Mouse (Mus musculus) left cerebral cortex, postnatal 25 days (tissue): ENCODE measurements around the gene Tfip11. TPM values are rescaled to one million over a fixed set of nuclear protein-coding genes. Genes with fewer than 3 reads are reported as not detected.
"Not testable (repeated sequence)": the region's sequence is repeated elsewhere in the genome, so short reads cannot be mapped to it uniquely, and the experiment has no call there.

Experiments used
- DNase-seq, 2 experiments: peaks; one replicate each; pipeline ENCODE4 v3.0.0; 2022; ENCODE audit warnings: low spot score in 2 of 2, mixed read lengths in 1 of 2
- intact Hi-C: fragments of 180-260 bp; cut with DNase I; formaldehyde crosslinking; loops from one replicate; pipeline ENCODE4 v1.15.1; 2025
- total RNA-seq, 2 experiments: library from RNA; stranded (reverse); gene quantifications; 2 replicates each; pipeline ENCODE4 v1.2.3; 2021

The Tfip11 gene
- total RNA-seq, 2 experiments from 2014 or later: 39.9 to 40.0 TPM

GRCm38 (mm10) chr5:112316468-112316867 is 9.7 kb upstream of the Tfip11 start:
- intact Hi-C loops: no loop called here
- no peak for DNase-seq

GRCm38 (mm10) chr5:112317328-112317727 is 8.8 kb upstream of the Tfip11 start:
- intact Hi-C loops: no loop called here
- no peak for DNase-seq

GRCm38 (mm10) chr5:112319343-112319742 is 6.8 kb upstream of the Tfip11 start:
- DNase-seq, intact Hi-C loops: not testable (repeated sequence)

GRCm38 (mm10) chr5:112320379-112320778 is 5.8 kb upstream of the Tfip11 start:
- intact Hi-C loops: no loop called here
- peak in 1 of 2 experiments; percentile 67 for DNase-seq

- DNase-seq: peak; percentile 81 to 98
- intact Hi-C loops: loop anchor here (1.0 kb wide), 2 partner anchors 45 to 93 kb away; partner anchors contain the start of gene Tpst2
Measured at GRCm38 (mm10) chr5:112320936-112321335, 5.2 kb upstream of the Tfip11 start.

GRCm38 (mm10) chr5:112321376-112321775 is 4.8 kb upstream of the Tfip11 start:
- intact Hi-C loops: loop anchor here (1.0 kb wide), 2 partner anchors 45 to 93 kb away; partner anchors contain the start of gene Tpst2
- DNase-seq: no peak

GRCm38 (mm10) chr5:112323246-112323645 is 2.9 kb upstream of the Tfip11 start:
- no peak for DNase-seq
- intact Hi-C loops: no loop called here

GRCm38 (mm10) chr5:112324637-112325545 is 1.3 kb upstream of the Tfip11 start:
- intact Hi-C loops: no loop called here
- no peak for DNase-seq

GRCm38 (mm10) chr5:112326446-112327009 is 370 bp downstream of the Tfip11 start:
- intact Hi-C loops: loop anchor here (1.0 to 2.0 kb wide), 3 partner anchors 17 to 86 kb away; partner anchors contain the start of genes Hps4, Srrd and Tpst2

GRCm38 (mm10) chr5:112327854-112328253 is 1.7 kb downstream of the Tfip11 start:
- DNase-seq: no peak
- intact Hi-C loops: loop anchor here (2.0 kb wide), 2 partner anchors 51 to 87 kb away; partner anchors contain the start of gene Tpst2

More at GRCm38 (mm10) chr5:112326446-112327009, 370 bp downstream of the Tfip11 start:
- DNase-seq: no peak

- no peak for DNase-seq
- intact Hi-C loops: no loop called here
Measured at GRCm38 (mm10) chr5:112329805-112330564, 3.8 kb downstream of the Tfip11 start.

GRCm38 (mm10) chr5:112335473-112335872 is 9.3 kb downstream of the Tfip11 start:
- intact Hi-C loops: loop anchor here (2.0 kb wide), 1 partner anchor 95 kb away; no protein-coding TSS in a partner anchor

GRCm38 (mm10) chr5:112337004-112337403 is 10.8 kb downstream of the Tfip11 start:
- no peak for DNase-seq
- intact Hi-C loops: no loop called here

More at GRCm38 (mm10) chr5:112335473-112335872, 9.3 kb downstream of the Tfip11 start:
- DNase-seq: peak in 1 of 2 experiments; percentile 54

GRCm38 (mm10) chr5:112339215-112339614 is 13.1 kb downstream of the Tfip11 start:
- DNase-seq: no peak
- intact Hi-C loops: no loop called here

- intact Hi-C loops: loop anchor here (1.0 to 5.0 kb wide), 2 partner anchors 16 to 85 kb away; partner anchors contain the start of gene Tfip11
- DNase-seq: peak; percentile 88 to 93
Measured at GRCm38 (mm10) chr5:112342463-112343204, 16.5 kb downstream of the Tfip11 start, which contains the start of the genes Srrd and Hps4. Gene Srrd (minus strand): TSS chr5:112343040. Gene Hps4 (plus strand): TSS chr5:112343083.

GRCm38 (mm10) chr5:112343205-112343595 is 17.0 kb downstream of the Tfip11 start:
- DNase-seq: peak; percentile 25 to 42
- intact Hi-C loops: loop anchor here (1.0 to 5.0 kb wide), 2 partner anchors 17 to 84 kb away; partner anchors contain the start of gene Tfip11

GRCm38 (mm10) chr5:112344092-112344960 is 18.2 kb downstream of the Tfip11 start:
- peak; percentile 40 to 94 for DNase-seq
- intact Hi-C loops: loop anchor here (1.0 to 5.0 kb wide), 2 partner anchors 50 to 83 kb away; partner anchors contain the start of gene Asphd2
